Mouse (Mus musculus) ovary, postnatal 10 days (tissue): ENCODE data around the gene Arl3.

Experiments
- DNase-seq: peaks from one replicate; pipeline ENCODE4 v3.0.0; 2022; ENCODE audit warnings: low spot score

Arl3 gene

DNA sequence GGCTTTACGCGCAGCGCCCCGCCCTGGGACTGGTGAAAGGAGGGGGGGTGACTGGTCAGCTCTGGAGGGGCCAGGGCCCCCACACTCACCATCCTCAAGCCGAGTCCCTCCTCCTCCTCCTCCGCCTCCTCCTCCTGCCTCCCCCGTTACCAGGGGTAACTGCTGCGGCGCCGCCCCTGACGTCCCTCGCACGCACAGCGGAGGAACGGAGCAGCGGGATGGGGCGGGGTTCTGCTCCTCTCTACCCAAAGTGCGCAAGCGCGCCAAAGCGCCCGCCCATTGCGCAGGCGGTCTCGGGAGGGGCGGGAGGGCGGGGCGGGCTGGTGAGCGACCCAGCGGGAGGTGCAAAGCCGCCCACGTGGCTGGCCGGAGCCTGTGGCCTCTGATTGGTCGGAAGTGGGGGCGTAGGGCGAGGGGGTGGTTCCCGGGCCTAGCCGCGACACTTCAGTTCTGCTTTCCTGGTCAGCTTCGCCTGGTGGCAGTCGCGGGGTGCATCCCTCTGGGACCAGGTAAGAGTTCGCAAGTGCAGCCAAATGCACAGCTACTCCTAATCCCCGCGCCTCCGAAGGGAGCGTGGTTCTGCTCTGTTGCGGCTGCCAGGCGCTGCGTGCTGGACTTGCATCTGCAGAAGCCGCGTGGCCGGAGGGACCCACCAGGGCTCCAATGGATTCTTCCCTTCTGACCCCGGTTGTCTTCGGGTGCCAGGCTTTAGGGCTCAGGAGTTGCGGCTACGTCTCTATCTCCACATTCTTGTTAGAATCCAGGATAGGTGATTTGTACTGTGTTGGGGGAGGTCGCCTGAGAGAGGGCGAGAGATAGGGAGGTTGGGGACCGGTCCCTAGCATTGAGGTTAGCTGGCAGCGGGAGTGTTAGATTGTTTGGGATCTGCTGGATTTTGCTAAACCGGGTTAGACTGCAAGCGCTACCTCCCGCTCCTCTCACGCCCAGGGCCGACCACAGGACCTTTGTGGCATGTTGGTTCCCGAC, at the start of gene Arl3, which contains the start of gene Sfxn2:
TSS of gene Arl3 (minus strand) at position 248 of the 987 bp plus-strand sequence.
TSS of gene Sfxn2 (plus strand) at position 415 of the 987 bp plus-strand sequence.
- peak; percentile 81 for DNase-seq

DNA sequence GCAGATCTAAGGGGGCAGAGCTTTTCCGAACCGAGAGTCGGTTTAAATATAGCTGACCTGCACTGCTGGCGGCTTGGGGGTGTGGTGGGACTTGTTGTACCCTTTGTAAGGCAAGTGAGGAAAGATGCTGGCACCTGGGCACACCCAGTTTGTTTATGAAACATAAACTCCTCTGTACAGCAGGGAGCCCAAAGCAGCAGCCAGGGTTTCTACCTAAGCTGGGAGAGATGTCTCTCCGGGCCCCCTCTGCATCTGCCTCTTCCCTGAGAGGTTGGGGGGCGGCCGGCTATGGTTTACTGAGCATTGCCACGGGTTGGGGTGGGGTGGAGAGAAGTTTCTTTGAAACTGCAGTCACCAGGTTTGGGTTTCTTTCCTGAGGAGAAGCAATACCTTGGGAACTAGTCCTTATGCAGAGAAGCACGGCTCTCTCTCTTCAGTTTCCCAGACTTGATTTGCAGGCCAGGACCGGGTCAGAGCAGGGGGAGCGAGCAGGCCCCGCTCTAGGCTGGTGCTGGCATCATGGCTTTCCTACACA, 49.7 kb upstream of the Arl3 start:
- DNase-seq, result no peak

DNA sequence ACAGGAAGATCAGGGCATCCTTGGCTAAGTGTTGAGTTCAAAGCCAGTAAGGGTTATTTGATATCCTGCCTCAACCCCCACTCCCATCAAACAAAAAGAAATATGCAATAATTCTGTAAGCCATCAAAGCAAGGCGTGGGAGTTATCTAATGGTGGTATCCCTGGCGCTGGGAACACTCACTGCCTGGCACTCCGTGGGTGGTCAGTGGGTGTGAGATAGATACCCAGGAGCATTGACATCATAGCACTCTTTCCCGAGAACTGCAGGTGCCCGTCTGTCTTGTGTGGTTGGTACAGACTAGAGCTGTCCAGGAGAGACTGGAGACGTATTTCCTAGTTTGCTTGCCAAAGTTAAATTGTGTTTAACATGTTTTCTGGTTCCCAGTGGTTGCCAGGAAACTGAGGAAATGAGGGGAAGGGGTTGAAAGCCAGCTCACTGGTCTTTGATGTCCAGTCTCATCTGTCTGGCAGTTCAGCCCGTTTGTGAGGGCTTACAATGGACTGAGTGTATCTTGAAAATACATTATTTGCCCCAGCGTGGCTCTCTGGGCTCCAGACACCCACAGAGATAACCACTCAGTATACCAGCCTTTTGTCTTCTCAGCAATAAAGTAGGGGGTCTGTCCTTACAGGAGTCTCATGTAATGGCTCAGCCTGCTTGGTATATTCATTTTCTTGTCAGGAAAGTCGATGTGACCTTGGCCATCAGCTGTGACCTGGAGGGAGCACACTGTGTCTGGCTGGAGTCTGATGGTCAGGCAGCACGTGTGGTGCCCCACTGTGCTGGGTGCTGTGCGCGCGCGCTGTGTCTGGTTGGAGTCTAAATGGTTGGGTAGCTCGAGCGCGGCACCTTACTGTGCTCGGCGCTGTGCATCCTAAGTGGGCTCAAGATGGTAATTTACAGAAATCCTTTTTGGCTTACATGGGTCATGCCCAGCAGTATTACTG, 48.5 kb upstream of the Arl3 start:
- DNase-seq, result no peak

DNA sequence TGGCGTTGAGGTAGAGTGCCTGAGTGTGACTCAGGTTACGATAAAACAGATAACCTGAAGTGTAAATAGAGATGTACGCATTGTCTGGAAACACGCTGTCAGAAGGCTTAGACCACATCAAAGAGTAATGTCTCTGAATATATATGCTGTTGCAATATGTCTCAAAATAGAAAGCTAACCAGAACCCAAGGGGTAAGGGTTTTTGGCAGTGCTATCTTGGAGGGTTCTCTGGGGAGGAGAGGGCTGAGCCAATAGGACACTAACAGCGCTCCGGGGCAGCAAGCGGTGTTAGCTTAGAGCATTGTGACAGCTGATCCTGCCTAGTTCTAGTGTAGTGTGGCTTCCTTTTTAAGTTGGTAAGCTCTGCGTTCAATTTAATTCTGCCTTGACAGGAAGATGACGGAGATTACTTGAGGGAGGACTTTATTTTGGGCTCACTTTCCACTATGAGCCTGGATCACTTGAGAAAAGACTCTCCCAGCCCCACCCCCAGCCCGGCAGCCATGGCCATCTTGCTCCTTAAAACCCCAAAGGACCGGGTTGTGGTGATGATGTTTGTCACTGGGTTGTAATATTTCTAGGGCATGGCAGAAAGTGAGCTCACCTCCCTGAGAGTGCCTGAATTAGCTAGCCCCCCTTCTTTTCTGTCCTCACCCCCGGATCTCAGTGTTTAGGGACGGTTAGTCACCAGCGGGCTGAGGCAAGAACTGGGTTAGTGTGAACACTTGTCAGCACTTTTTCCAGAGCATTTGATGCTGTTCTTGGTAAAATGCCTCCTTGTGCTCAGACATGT, 47.2 kb upstream of the Arl3 start:
- DNase-seq, result no peak

DNA sequence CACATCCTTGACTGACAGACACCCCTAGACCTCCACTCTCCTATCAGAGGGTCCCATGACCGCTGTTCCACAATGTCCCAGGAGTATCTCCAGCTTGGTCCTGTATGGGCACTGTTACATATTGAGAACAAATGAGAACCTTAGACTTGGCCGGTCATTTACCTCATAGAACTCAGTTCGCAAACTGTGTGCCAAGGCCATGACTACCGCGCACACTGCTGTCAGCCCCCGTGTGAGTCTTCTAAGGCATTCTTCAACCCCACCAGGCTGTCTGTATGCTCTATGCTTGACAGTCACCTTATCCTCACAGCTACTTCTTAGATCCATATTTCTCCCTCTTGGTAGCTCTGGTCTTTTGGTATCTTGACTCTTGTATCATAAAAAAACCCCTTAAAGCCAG, 46.5 kb upstream of the Arl3 start:
- no peak for DNase-seq

DNA sequence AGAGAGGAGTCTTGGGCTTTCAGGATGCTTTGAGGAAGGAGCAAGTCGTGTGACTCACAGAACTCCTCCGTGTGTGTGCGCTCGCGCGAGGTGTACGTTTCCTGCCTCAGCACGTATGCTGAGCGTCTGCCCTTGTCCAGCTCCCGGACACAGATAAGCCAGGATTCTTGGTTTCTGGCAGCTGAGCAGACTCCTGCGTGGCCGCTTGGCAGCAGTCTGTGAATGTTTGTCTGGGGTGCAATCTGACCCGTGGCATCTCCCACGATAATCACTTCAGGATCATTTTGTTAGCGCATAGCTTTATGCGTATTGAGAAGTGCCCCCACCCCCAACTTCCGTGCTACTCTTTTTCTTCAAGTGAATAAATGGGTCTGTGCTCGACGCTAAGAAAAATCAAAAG, 46.0 kb upstream of the Arl3 start:
- DNase-seq, result no peak

DNA sequence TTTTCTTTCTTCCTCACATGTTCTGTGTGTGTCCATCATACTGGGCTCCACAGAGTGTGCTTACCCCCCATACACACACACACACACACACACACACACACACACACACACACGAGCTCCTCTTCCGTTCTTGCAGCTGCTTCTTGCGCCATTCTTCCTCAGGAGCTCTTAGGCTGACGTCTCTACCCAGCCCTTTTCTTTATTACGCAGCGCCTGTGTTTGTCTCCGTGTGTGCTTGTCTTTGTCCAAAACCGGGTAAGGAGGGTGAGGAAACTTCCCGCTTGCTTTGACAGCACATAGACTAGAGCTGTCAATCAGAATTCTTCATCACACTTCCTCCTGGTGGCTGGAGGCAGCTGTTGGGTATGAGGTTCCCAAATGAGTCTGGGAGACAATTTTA, 45.3 kb upstream of the Arl3 start:
- DNase-seq, result no peak

DNA sequence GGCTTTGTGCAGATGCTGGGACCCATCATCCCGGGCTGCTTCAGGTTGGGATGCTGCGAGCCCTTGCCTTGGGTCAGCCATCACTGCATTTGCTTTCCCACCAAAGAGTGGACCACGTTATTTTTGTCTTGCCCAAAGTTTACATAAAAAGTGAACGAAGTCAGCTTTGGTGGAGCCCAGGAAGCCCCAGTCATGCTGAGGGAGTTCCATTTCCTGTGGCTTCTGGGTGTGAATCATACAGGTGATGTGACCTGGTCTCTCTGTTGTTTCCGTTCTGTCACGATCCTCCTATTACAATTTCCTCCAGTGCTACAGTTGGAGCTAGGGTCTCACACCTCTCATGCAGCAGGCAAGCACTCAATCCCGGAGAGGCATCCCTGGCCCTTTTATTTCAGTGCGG, 44.4 kb upstream of the Arl3 start:
- no peak for DNase-seq

DNA sequence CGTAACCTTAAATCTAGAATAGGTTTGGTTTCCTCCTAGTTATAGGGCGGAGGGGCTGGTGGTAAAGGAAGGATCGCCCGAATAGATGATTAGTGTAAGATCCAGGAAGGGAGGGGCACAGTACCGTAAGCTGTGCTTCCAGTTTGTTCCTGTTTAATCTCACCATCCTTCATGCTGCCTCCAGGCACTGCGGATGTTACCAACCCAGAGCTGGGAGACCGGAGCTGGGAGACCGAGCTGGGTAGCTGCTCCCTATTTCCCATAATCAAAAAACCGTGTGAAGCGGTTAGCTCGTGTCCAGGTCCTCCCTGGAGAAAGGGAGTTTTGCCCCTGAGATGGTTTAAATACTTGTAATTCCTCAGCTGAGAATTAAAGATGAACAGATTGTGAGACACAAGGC, 43.4 kb upstream of the Arl3 start:
- DNase-seq, result no peak

DNA sequence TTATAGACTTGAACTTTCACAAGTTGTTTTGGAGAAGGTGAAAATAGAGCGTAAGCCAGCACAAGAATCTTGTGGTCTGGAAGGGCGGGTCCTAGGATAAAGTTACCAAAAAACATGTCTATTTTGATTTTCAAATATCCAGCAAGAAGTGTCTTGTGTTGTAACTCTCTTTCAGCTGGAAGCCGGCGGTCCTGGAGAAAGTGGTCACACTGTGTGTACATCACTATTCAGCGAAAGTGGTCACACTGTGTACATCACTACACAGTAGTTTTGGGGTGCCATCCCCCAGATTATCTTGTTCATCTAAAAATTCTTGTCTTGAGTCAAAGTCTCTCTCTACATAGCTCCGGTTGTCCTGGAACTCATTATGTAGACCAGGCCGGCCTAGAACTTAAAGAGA, 35.2 kb upstream of the Arl3 start:
- DNase-seq, result no peak

DNA sequence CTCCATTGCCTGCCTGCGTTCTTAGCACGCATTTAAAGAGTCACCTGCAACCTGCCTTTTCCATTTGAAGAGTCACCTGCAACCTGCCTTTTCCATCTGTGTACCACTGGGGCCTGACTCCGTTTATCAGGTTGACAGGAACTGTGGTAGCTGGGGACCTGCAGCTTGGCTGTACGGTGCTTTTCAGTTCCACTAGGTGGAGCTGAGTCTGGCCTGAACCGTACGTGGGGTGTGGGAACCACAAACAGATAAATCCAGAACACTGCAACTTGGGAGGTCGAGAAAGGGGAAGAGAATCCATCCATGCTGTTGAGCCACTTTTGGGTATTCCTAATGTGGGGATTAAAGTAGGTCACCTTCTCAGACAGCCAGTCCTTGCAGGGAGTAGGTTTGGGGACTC, 34.4 kb upstream of the Arl3 start:
- DNase-seq, result no peak

DNA sequence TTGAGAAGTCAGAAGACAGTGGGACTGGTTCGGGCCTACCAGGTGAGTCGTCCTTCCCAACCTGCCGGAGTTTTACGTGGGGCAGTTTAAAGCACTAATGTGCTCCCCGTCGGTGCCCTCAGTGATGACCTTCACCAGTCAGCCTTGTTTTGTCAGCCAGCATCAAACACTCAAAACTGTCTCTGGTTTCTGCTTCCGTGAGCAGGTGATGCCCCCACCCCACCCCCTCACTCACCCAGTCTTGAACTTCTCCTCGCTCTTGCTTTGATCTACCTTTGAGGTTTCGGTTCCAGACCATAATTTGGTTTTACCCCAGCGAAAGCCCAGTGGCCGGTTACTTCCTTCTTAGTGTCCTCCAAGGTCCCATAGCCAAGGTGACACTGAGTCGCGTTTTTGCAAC, 33.7 kb upstream of the Arl3 start:
- DNase-seq, result no peak

DNA sequence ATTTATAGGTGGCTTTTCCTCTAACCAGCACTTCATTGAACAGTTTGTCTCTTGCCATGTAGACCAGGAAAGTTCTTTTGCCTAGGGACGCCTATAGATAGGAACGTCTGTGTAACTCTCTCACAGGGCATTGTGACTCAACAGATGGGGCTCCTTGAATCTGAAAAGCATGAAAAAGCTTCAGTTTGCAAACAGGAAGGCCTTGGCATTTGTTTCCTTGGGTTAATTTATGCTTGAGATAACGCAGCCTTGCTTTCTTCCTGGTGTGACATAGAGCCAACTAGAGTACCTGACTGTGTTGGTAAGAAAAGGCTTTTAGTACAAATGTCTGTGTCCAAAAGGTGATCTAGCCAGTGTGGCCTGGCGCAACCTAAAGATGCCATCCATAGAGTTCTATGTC, 29.4 kb upstream of the Arl3 start:
- DNase-seq, result no peak

DNA sequence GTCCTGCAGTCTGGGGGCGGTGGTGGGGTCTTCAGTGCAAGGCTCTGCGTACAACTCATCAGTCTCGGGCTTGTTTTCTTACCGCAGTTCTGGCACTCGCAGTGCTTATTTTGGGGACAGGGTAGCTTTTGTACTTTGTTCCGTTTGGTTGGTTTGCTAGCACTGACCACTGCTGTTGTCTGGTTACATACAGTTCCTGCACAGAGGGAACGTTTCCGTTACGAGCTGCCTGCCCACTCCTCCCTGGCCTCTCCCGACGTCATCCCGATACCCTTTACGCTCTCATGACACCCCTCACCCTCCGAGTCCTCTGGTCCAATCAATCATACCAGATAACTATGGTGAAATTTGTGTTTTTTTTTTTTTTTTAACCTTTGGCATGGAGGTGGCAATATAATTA, 28.5 kb upstream of the Arl3 start:
- no peak for DNase-seq

DNA sequence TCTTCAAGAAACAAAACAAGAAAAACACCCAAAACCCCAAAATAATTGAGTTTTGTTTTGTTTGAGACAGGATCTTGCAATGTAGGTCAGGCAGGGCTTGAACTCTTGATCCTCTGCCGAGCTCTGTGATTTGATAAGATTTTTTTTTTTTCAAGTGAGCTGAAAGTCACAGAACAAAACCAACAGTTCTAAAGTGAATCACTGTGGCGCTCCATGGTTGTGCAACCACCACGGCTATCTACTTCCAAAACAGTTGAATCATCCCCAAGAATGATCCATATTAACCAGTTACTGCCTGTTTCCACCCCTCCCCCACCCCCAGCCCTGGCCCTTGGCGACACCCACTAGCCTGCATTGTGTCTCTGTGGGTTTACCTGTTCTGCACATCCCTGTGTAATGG, 27.4 kb upstream of the Arl3 start:
- DNase-seq, result no peak

DNA sequence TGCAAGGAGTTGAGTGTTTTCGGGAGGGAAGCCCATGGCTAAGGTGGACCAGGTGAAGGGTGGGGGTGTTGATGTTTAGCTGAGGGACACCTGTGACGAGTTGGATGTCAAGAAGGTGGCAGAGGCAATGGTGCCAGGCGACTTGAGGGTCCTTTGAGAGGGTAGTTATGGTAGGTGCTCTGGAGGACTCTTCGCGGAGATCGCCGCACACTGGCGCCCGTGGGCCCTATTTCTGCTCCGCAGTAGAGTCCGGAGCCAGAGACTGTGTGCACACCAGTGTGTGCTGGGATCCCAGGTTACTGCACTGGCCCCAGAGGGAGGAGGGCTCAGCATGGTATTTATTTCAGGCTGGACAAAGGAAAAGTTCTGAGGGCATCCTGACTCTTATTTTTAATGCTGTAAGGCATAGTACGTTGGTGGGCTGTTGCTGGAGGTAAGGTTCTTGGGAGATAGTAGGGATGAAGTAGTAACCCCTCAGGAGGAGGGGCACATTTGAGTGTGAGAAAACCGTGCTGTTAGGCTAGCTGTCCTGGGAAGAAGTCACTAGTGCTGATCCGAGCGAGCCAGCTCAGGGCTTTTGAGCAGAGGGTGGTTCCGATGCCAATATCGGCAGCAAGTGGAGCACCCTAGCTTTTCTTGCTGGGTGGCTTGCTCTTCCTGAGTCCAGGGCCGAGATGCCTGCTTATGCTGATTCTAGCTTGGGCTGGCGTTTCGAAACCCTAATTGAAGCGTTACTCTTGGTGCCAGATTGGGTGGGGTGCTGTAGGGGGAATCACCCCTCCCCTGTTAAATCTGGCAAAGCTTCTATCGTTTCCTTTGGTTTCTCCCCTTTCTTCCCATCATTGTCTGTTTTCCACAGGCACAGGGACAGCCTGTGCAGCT, 26.6 kb upstream of the Arl3 start:
- DNase-seq, result no peak

DNA sequence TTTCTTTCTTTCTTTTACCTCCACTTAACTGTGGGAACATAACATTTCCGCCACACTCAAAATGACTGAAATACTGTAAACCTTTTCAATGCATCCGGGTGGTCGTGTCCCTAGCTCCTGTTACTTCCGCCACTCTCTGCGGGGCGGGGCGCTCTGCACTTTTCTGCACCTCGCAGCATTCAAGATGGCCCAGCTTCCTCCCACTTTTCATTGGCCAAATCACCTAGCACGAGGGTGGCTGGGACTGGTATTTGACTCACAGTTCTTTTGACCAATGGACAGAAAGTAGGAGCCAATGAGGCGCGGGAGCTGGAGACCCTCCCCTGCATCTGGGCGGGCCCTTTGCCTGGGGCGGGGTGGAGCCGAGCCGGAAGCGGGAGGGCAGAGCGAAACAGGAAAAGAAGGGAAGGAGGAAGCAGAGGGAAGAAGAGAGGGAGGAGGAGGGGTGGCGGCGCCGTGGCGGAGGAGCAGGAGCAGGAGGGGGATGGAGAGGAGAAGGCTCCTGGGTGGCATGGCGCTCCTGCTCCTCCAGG, 25.8 kb upstream of the Arl3 start, which contains the start of gene Wbp1l:
TSS of gene Wbp1l (plus strand) at position 365 of the 533 bp plus-strand sequence.
- peak; percentile 84 for DNase-seq

DNA sequence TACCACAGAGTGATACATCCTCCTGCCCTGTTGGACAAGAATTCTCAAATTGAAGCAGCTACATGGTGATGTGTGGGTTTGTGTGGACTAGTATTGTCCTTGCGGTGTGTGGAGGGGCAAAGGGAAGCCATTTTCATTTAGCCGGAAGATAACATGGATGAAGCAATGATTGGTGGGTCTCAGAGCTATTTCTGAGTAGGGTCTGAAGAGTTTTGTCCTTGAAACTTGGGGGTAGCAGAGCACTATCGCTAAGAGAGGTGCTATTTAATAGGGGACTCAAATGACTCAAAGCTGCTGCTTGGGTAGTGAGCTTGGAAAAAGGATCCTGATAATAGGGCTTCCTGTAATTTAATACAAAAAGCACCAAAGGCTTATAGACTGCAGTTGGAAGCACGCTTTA, 25.2 kb upstream of the Arl3 start:
- no peak for DNase-seq

DNA sequence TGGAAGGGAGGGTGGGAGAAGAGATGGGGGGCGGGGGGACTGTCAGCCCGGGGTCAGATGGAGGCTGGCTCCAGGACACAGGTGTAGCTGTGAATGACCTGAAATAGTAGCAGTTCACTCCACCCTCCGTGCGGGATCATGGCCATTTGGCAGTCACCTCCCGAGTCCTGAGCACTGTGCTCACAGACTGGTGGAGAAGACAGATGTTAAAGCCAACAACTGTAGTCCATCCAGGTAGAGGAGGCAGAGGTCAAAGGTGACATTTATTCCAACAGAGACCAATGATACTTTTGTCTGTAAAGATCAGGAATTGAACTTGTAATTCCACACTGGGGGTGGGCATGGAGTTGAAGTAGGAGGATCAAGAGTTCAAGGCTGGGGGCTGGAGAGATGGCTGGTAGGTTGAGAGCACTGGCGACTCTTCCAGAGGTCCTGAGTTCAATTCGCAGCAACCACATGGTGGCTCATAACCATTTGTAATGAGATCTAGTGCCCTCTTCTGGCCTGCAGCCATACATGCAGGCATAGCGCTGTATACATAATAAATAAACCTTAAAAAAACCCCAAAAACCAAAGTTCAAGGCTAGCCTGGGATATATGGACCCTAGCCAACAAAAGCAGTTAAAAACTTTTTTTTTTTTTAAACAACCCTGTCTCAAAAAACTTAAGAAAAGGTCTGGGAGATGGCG, 19.9 kb upstream of the Arl3 start:
- DNase-seq, result no peak

DNA sequence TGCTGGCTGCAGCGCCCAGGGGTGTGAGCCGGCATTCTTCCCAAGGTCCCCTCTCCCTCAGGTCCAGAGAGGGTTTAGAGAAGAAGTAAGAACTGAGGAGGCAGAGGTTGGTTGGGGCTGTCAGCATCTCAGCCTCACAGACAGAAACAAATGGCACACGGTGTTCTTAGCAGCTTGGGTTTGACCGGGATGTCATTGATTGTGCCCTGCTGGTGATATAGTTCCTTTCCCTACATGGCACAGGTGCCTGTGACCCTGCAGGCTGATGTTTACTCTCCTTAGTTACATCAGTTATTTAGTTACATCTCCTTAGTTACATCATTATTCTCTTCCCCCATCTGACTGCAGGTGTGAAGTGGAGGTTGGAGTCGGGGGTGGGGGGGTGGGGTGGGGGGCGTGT, 18.6 kb upstream of the Arl3 start:
- DNase-seq, result no peak
